Mouse (Mus musculus) E14TG2a.4 (cell line): ENCODE data around the gene Ascl1.

Experiments
- CTCF ChIP-seq: conservative IDR thresholded peaks from 2 replicates; pipeline ENCODE4 v1.5.1; 2014; ENCODE audit warnings: low read length
- NANOG ChIP-seq: IDR thresholded peaks from 2 replicates; pipeline ENCODE4 v1.6.1; 2014; ENCODE audit warnings: borderline replicate concordance, low read length, mixed read lengths
- POU5F1 ChIP-seq: IDR thresholded peaks from 2 replicates; pipeline ENCODE4 v1.6.1; 2014; ENCODE audit warnings: low read length, borderline replicate concordance

GRCm38 (mm10) chr10:87450777-87451176, 42.7 kb downstream of the Ascl1 start:
- no peak for TF ChIP-seq CTCF
- TF ChIP-seq NANOG: no peak
- TF ChIP-seq POU5F1: no peak
